Mouse (Mus musculus) kidney, embryonic 14.5 days (tissue): ENCODE data around the gene Prps1l3. TPM values are rescaled to one million over a fixed set of nuclear protein-coding genes. Genes with fewer than 3 reads are reported as not detected.

Source experiments
- ATAC-seq: fragments of 200-750 bp; cut with Nextera tagmentation; 2 replicates; pipeline ENCODE4 v1.8.0; 2017; ENCODE audit warnings: moderate number of reproducible peaks, mild to moderate bottlenecking, moderate TSS enrichment, moderate library complexity; ENCODE audit not compliant: low FRiP score, low TSS enrichment
- H3K27ac ChIP-seq: fragments of 300-500 bp; sonication (generic); 2 replicates; pipeline ENCODE4 v1.5.1; 2014; ENCODE audit warnings: low read depth, mild to moderate bottlenecking, low read length, moderate library complexity, mixed read lengths
- H3K27me3 ChIP-seq: fragments of 300-500 bp; sonication (generic); 2 replicates; pipeline ENCODE4 v1.6.1; 2014; ENCODE audit warnings: mild to moderate bottlenecking, low read length; ENCODE audit not compliant: control insufficient read depth, insufficient read depth
- H3K36me3 ChIP-seq: fragments of 300-500 bp; sonication (generic); 2 replicates; pipeline ENCODE4 v1.6.1; 2014; ENCODE audit warnings: low read length, mixed read lengths; ENCODE audit not compliant: control insufficient read depth, insufficient read depth
- H3K4me1 ChIP-seq: fragments of 300-500 bp; sonication (generic); 2 replicates; pipeline ENCODE4 v1.6.1; 2014; ENCODE audit warnings: low read length, mixed read lengths; ENCODE audit not compliant: control insufficient read depth, insufficient read depth
- H3K4me2 ChIP-seq: fragments of 300-500 bp; sonication (generic); replicated peaks from 2 replicates; pipeline ENCODE4 v1.6.1; 2014; ENCODE audit warnings: low read depth, mild to moderate bottlenecking, low read length
- H3K4me3 ChIP-seq: fragments of 300-500 bp; sonication (generic); 2 replicates; pipeline ENCODE4 v1.5.1; 2014; ENCODE audit warnings: mild to moderate bottlenecking, low read length
- H3K9ac ChIP-seq: fragments of 300-500 bp; sonication (generic); 2 replicates; pipeline ENCODE4 v1.6.1; 2014; ENCODE audit warnings: low read depth, mild to moderate bottlenecking, low read length, moderate library complexity
- H3K9me3 ChIP-seq: fragments of 300-500 bp; sonication (generic); 2 replicates; pipeline ENCODE4 v1.6.1; 2016; ENCODE audit warnings: low read length; ENCODE audit not compliant: control insufficient read depth
- WGBS: fragments of 180-500 bp; shearing (Covaris S2); extraction: QIAGEN DNeasy Blood & Tissue Kit; methylation state at CpG from one replicate; pipeline ENCODE4 v1.1.7; 2014; 5-methylcytosine and 5-hydroxymethylcytosine counted together
- polyA plus RNA-seq: library from polyadenylated mRNA; unstranded; fragments of >200 nt; fragmentation: Nextera tagmentation; extraction: Ambion mirVana; gene quantifications from 2 replicates; pipeline ENCODE4 v1.2.1, GENCODE M21; 2014

Prps1l3 gene
- polyA plus RNA-seq: 59.4 and 97.0 TPM in 2 replicates

GRCm38 (mm10) chr12:57230192-57230706 lies at the start of gene Prps1l3, which contains the start of gene Mipol1:
Gene Prps1l3, plus strand, starts transcription at chr12:57230412.
Gene Mipol1, plus strand, starts transcription at chr12:57230427.
- H3K4me3 ChIP-seq: peak within 1 kb of the TSS; percentile 68
- peak within 1 kb of the TSS; percentile 91 for H3K27ac ChIP-seq
- peak within 1 kb of the TSS; percentile 52 for H3K4me2 ChIP-seq
- H3K9me3 ChIP-seq: no peaks in the 10 kb centered on the region
- 0 out of 2 replicates have a peak, but pooled peaks cover 2% of the 10 kb centered on the region for H3K36me3 ChIP-seq
- under 1% methylated on average over 53 of the region's 58 CpGs for WGBS
- H3K4me1 ChIP-seq: peaks cover 8% of the 10 kb centered on the region; the same call in 1 of the 2 replicates
- H3K27me3 ChIP-seq: no peaks in the 10 kb centered on the region
- peak; percentile 98 for ATAC-seq
- peak within 1 kb of the TSS; percentile 77 for H3K9ac ChIP-seq

GRCm38 (mm10) chr12:57184401-57185147 lies 45.6 kb upstream of the Prps1l3 start:
- no peak overlapping the region for H3K4me2 ChIP-seq
- no peak overlapping the region for H3K9ac ChIP-seq
- no peak overlapping the region for H3K27ac ChIP-seq
- no peaks in the 10 kb centered on the region for H3K36me3 ChIP-seq
- 66% methylated on average over 2 of the region's 2 CpGs for WGBS
- no peaks in the 10 kb centered on the region for H3K9me3 ChIP-seq
- 0 out of 2 replicates have a peak, but pooled peaks cover 3% of the 10 kb centered on the region for H3K27me3 ChIP-seq
- H3K4me3 ChIP-seq: no peak overlapping the region
- ATAC-seq: no peak
- no peaks in the 10 kb centered on the region for H3K4me1 ChIP-seq

- H3K4me3 ChIP-seq: no peak overlapping the region
- no peaks in the 10 kb centered on the region for H3K4me1 ChIP-seq
- no peaks in the 10 kb centered on the region for H3K36me3 ChIP-seq
- no peak overlapping the region for H3K9ac ChIP-seq
- 0% methylated on average over 1 of the region's 1 CpGs for whole genome bisulfite sequencing
- no peak overlapping the region for H3K27ac ChIP-seq
- no peaks in the 10 kb centered on the region for H3K9me3 ChIP-seq
- H3K27me3 ChIP-seq: 0 out of 2 replicates have a peak, but pooled peaks cover 3% of the 10 kb centered on the region
- no peak overlapping the region for H3K4me2 ChIP-seq
- no peak for ATAC-seq
These were observed 44.7 kb upstream of the Prps1l3 start for GRCm38 (mm10) chr12:57185475-57185874.

GRCm38 (mm10) chr12:57186126-57186525 lies 44.1 kb upstream of the Prps1l3 start:
- 72% methylated on average over 2 of the region's 2 CpGs for WGBS
- H3K27me3 ChIP-seq: 0 out of 2 replicates have a peak, but pooled peaks cover 3% of the 10 kb centered on the region

GRCm38 (mm10) chr12:57187032-57187431 lies 43.2 kb upstream of the Prps1l3 start:
- Histone ChIP-seq H3K4me3 (no peak overlapping the region), H3K4me1 (no peaks in the 10 kb centered on the region), H3K27ac (no peak overlapping the region), H3K9me3 (no peaks in the 10 kb centered on the region), H3K4me2 (no peak overlapping the region), H3K36me3 (no peaks in the 10 kb centered on the region), H3K27me3 (0 out of 2 replicates have a peak, but pooled peaks cover 3% of the 10 kb centered on the region), H3K9ac (no peak overlapping the region)
- WGBS: 89% methylated on average over 4 of the region's 4 CpGs
- ATAC-seq: no peak

More at GRCm38 (mm10) chr12:57186126-57186525, 44.1 kb upstream of the Prps1l3 start:
- no peaks in the 10 kb centered on the region for H3K9me3 ChIP-seq
- H3K9ac ChIP-seq: no peak overlapping the region
- H3K4me2 ChIP-seq: no peak overlapping the region
- H3K4me3 ChIP-seq: no peak overlapping the region
- ATAC-seq: no peak
- H3K4me1 ChIP-seq: no peaks in the 10 kb centered on the region
- no peak overlapping the region for H3K27ac ChIP-seq
- no peaks in the 10 kb centered on the region for H3K36me3 ChIP-seq

- Histone ChIP-seq H3K4me3 (no peak overlapping the region), H3K9me3 (no peaks in the 10 kb centered on the region), H3K4me1 (no peaks in the 10 kb centered on the region), H3K36me3 (no peaks in the 10 kb centered on the region), H3K27me3 (no peaks in the 10 kb centered on the region; the same call in 1 of the 2 replicates), H3K27ac (no peak overlapping the region), H3K4me2 (no peak overlapping the region), H3K9ac (no peak overlapping the region)
- no peak for ATAC-seq
- 31% methylated on average over 3 of the region's 3 CpGs for WGBS
These were observed 35.6 kb upstream of the Prps1l3 start for GRCm38 (mm10) chr12:57194609-57195008.

GRCm38 (mm10) chr12:57196286-57196607 lies 34.0 kb upstream of the Prps1l3 start:
- peak overlapping the region; percentile 44 for H3K4me3 ChIP-seq
- H3K27me3 ChIP-seq: no peaks in the 10 kb centered on the region; the same call in 1 of the 2 replicates
- H3K9me3 ChIP-seq: no peaks in the 10 kb centered on the region
- no peaks in the 10 kb centered on the region for H3K4me1 ChIP-seq
- 9% methylated on average over 8 of the region's 8 CpGs for WGBS
- H3K4me2 ChIP-seq: peak overlapping the region; percentile 73
- peak overlapping the region; percentile 50; the same call in 1 of the 2 replicates for H3K9ac ChIP-seq
- H3K36me3 ChIP-seq: no peaks in the 10 kb centered on the region
- no peak for ATAC-seq
- H3K27ac ChIP-seq: no peak overlapping the region

GRCm38 (mm10) chr12:57196608-57197362 lies 33.4 kb upstream of the Prps1l3 start:
- Histone ChIP-seq H3K27ac (no peak overlapping the region), H3K27me3 (no peaks in the 10 kb centered on the region; the same call in 1 of the 2 replicates)

More at GRCm38 (mm10) chr12:57196608-57197362, 33.4 kb upstream of the Prps1l3 start:
- H3K4me1 ChIP-seq: no peaks in the 10 kb centered on the region
- H3K4me3 ChIP-seq: peak overlapping the region; percentile 44
- H3K9ac ChIP-seq: peak overlapping the region; percentile 50; the same call in 1 of the 2 replicates
- peak; percentile 77 for ATAC-seq
- no peaks in the 10 kb centered on the region for H3K9me3 ChIP-seq
- WGBS: under 1% methylated on average over 59 of the region's 59 CpGs
- no peaks in the 10 kb centered on the region for H3K36me3 ChIP-seq
- peak overlapping the region; percentile 73 for H3K4me2 ChIP-seq
